Mouse (Mus musculus) hindbrain, postnatal 0 days (tissue): ENCODE data around the gene Pak7. TPM values are rescaled to one million over a fixed set of nuclear protein-coding genes. Genes with fewer than 3 reads are reported as not detected.
"Not testable (repeated sequence)": the region's sequence is repeated elsewhere in the genome, so short reads cannot be mapped to it uniquely, and the experiment has no call there.

Experiments
- ATAC-seq: fragments of 200-750 bp; cut with Nextera tagmentation; 2 replicates; pipeline ENCODE4 v1.8.0; 2017; ENCODE audit warnings: mild to moderate bottlenecking, moderate TSS enrichment, moderate library complexity
- DNase-seq: peaks from one replicate; pipeline ENCODE4 v3.0.0-alpha.2; 2015; ENCODE audit warnings: low spot score
- H3K27ac ChIP-seq: fragments of 300-500 bp; sonication (generic); 2 replicates; pipeline ENCODE4 v1.5.1; 2014; ENCODE audit warnings: mild to moderate bottlenecking
- H3K27me3 ChIP-seq: fragments of 300-500 bp; sonication (generic); 2 replicates; pipeline ENCODE4 v1.6.1; 2014; ENCODE audit warnings: low read length, mixed read lengths; ENCODE audit not compliant: insufficient read depth
- H3K36me3 ChIP-seq: fragments of 300-500 bp; sonication (generic); 2 replicates; pipeline ENCODE4 v1.6.1; 2014; ENCODE audit warnings: low read length, mixed read lengths; ENCODE audit not compliant: insufficient read depth
- H3K4me1 ChIP-seq: fragments of 300-500 bp; sonication (generic); 2 replicates; pipeline ENCODE4 v1.6.1; 2014; ENCODE audit warnings: antibody characterized with exemption, low read length, mixed read lengths; ENCODE audit not compliant: insufficient read depth
- H3K4me2 ChIP-seq: fragments of 300-500 bp; sonication (generic); 2 replicates; pipeline ENCODE4 v1.6.1; 2014; ENCODE audit warnings: low read depth, mild to moderate bottlenecking, low read length, moderate library complexity, mixed read lengths
- H3K4me3 ChIP-seq: fragments of 300-500 bp; sonication (generic); 2 replicates; pipeline ENCODE4 v1.5.1; 2014; ENCODE audit warnings: low read length
- H3K9ac ChIP-seq: fragments of 300-500 bp; sonication (generic); replicated peaks from 2 replicates; pipeline ENCODE4 v1.6.1; 2014; ENCODE audit warnings: mild to moderate bottlenecking, low read length, moderate library complexity, mixed read lengths
- H3K9me3 ChIP-seq: fragments of 300-500 bp; sonication (generic); 2 replicates; pipeline ENCODE4 v1.6.1; 2016; ENCODE audit warnings: low read length, mixed read lengths
- CTCF ChIP-seq: IDR thresholded peaks from 2 replicates; pipeline ENCODE4 v1.5.1; 2016; ENCODE audit warnings: antibody characterized with exemption, control low read depth, low read depth
- WGBS: fragments of 180-500 bp; shearing (Covaris S2); extraction: QIAGEN DNeasy Blood & Tissue Kit; methylation state at CpG from one replicate; pipeline ENCODE4 v1.1.7; 2014; 5-methylcytosine and 5-hydroxymethylcytosine counted together
- polyA plus RNA-seq: library from polyadenylated mRNA; unstranded; fragments of >200 nt; fragmentation: Nextera tagmentation; extraction: Ambion mirVana; gene quantifications from 2 replicates; pipeline ENCODE4 v1.2.1, GENCODE M21; 2015
- total RNA-seq: library from RNA; depleted of rRNA; stranded (reverse); fragments of >200 nt; gene quantifications from 2 replicates; pipeline ENCODE4 v1.2.3, GENCODE M21; 2014

Pak7 gene
- total and polyA plus RNA-seq, 2 experiments from 2014 or later, result 16.6 to 21.4 TPM

DNA sequence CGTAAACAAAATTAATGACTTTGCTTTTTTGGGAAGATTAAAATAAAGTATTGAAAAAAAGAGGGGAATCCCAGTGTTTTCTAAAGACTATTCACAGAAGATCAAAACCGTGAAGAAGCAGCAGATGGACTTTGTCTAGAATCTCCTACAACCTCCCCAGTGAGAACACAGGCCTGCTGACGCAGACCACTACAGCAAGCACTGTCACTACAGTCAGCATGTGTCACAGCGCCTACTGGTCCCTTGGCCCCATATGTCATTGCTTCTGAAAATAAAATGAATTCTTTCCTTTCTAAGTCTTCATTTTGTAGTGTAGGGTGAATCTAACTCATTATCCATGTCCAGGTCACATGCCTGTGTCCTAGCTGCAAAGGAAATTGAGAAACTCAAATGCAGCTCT lies 79.0 kb downstream of the Pak7 start:
- Histone ChIP-seq H3K9ac (no peak overlapping the region), H3K9me3 (no peaks in the 10 kb centered on the region), H3K4me3 (no peak overlapping the region), H3K27ac (no peak overlapping the region), H3K27me3 (no peaks in the 10 kb centered on the region), H3K36me3 (no peaks in the 10 kb centered on the region), H3K4me1 (no peaks in the 10 kb centered on the region), H3K4me2 (no peak overlapping the region)
- no peak for DNase-seq
- WGBS, result 69% methylated on average over 4 of the region's 4 CpGs
- ATAC-seq, result no peak
- no peak for TF ChIP-seq CTCF

GRCm38 (mm10) chr2:136302201-136302600 lies 85.6 kb downstream of the Pak7 start:
- H3K4me3 ChIP-seq, result no peak overlapping the region
- no peak overlapping the region for H3K4me2 ChIP-seq
- 53% methylated on average over 2 of the region's 2 CpGs for WGBS
- DNase-seq (peak; percentile 50), ATAC-seq (peak; percentile 63)
- H3K27me3 ChIP-seq, result no peaks in the 10 kb centered on the region
- no peaks in the 10 kb centered on the region for H3K36me3 ChIP-seq
- no peaks in the 10 kb centered on the region for H3K4me1 ChIP-seq
- no peaks in the 10 kb centered on the region for H3K9me3 ChIP-seq
- no peak overlapping the region for H3K27ac ChIP-seq
- no peak overlapping the region for H3K9ac ChIP-seq
- no peak for TF ChIP-seq CTCF

DNA sequence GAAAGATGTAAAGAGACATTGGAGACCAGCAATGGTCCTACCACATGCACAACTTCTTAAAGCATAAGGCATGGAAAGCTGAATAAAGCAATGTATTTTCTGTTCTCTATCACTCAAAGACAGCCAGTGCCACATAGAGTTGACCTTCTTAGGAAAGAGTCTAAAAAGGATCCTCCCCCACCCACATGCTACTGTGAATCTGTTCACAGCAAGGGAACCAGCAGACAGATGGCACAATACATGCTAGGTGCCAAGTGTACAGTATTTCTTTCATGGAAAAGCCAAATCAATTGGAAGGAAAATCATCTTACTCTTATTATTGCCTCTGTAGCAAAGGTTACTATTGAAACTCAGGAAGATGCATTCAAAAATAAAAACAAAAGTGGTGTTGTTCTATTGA lies 86.4 kb downstream of the Pak7 start:
- Histone ChIP-seq H3K4me3 (no peak overlapping the region), H3K4me1 (no peaks in the 10 kb centered on the region), H3K9ac (no peak overlapping the region), H3K4me2 (no peak overlapping the region), H3K36me3 (no peaks in the 10 kb centered on the region), H3K27ac (no peak overlapping the region; the same call in 1 of the 2 replicates), H3K9me3 (no peaks in the 10 kb centered on the region), H3K27me3 (no peaks in the 10 kb centered on the region)
- ATAC-seq (peak; percentile 80; the same call in 1 of the 2 replicates), DNase-seq (peak; percentile 58)
- no peak for TF ChIP-seq CTCF

- H3K4me1 ChIP-seq, result no peaks in the 10 kb centered on the region
- H3K4me3 ChIP-seq, result no peak overlapping the region
- no peak overlapping the region for H3K27ac ChIP-seq
- TF ChIP-seq CTCF, result no peak
- peak; percentile 3 for DNase-seq
- no peaks in the 10 kb centered on the region for H3K27me3 ChIP-seq
- H3K9me3 ChIP-seq, result no peaks in the 10 kb centered on the region
- no peak for ATAC-seq
- H3K36me3 ChIP-seq, result no peaks in the 10 kb centered on the region
- WGBS, result 39% methylated on average over 1 of the region's 1 CpGs
- no peak overlapping the region for H3K4me2 ChIP-seq
- no peak overlapping the region for H3K9ac ChIP-seq
Measured at GRCm38 (mm10) chr2:136297371-136297770, 90.4 kb downstream of the Pak7 start.

DNA sequence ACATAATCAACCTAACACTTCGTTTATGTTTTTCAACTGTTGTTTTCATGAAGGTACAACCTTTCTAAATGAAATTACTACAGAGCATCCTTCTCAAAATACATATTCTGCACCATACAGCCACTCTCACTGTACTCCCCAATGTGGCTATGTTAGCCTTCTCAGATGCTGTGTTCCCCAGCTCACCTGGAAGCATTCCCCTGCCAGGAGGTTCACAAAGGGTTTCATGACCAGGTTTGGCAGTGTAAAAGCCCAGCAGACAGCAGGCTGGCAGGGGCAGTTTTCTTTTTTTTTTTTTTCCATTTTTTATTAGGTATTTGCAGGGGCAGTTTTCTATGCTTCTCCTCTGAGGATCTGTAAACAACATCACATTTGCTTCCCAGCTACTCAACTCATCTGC lies 105.7 kb downstream of the Pak7 start:
- H3K9me3 ChIP-seq, result no peaks in the 10 kb centered on the region
- no peak for ATAC-seq
- H3K4me1 ChIP-seq, result no peaks in the 10 kb centered on the region
- H3K27me3 ChIP-seq, result no peaks in the 10 kb centered on the region
- 80% methylated on average over 1 of the region's 1 CpGs for WGBS
- TF ChIP-seq CTCF, result no peak
- H3K36me3 ChIP-seq, result no peaks in the 10 kb centered on the region
- DNase-seq, result no peak
- no peak overlapping the region for H3K27ac ChIP-seq
- H3K4me3 ChIP-seq, result no peak overlapping the region
- H3K9ac ChIP-seq, result no peak overlapping the region
- H3K4me2 ChIP-seq, result no peak overlapping the region

DNA sequence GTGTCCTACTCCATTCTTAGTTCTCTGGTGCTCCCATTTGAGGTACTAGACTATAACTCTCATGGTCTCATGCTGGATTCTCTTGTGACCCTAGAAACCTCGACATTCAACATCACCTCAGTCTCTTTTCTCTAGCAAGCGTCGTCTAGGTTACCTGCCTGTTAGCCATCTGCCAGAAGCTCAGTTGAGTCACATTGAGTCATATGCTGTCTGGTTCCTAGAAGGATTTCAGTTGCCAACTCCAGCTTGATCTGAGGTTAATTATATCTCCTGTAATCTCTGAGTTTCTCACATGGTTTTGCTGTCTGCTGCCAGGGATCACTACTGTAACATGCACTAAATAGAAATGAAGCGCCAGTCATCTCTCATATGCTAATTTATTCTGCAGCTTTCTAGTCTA lies 145.8 kb downstream of the Pak7 start:
- H3K9me3 ChIP-seq, H3K27ac ChIP-seq, H3K4me2 ChIP-seq, H3K4me1 ChIP-seq, DNase-seq, H3K9ac ChIP-seq, H3K27me3 ChIP-seq, ATAC-seq, H3K4me3 ChIP-seq, H3K36me3 ChIP-seq: not testable (repeated sequence)
- 78% methylated on average over 4 of the region's 4 CpGs for WGBS

GRCm38 (mm10) chr2:136231228-136231627 lies 156.5 kb downstream of the Pak7 start:
- ATAC-seq (no peak), DNase-seq (no peak)
- no peak overlapping the region for H3K4me2 ChIP-seq
- no peaks in the 10 kb centered on the region for H3K36me3 ChIP-seq
- H3K4me3 ChIP-seq, result no peak overlapping the region
- H3K9me3 ChIP-seq, result no peaks in the 10 kb centered on the region
- no peaks in the 10 kb centered on the region for H3K27me3 ChIP-seq
- TF ChIP-seq CTCF, result no peak
- no peaks in the 10 kb centered on the region for H3K4me1 ChIP-seq
- H3K9ac ChIP-seq, result no peak overlapping the region
- H3K27ac ChIP-seq, result no peak overlapping the region
- 93% methylated on average over 8 of the region's 8 CpGs for WGBS
